Mouse (Mus musculus): ENCODE results near the gene Psmd11. TPM values are rescaled to one million over a fixed set of nuclear protein-coding genes. Genes with fewer than 3 reads are reported as not detected.

The Psmd11 gene
- polyA plus RNA-seq (2012; rRNA removed): 26.5 and 29.8 TPM in 2 replicates

GRCm38 (mm10) chr11:80428381-80429008, at the start of gene Psmd11:
TSS of gene Psmd11 (plus strand) at chr11:80428615.

GRCm38 (mm10) chr11:80383019-80383625, 45.3 kb upstream of the Psmd11 start, which contains the start of gene Zfp207:
TSS of gene Zfp207 (plus strand) at chr11:80383279.

GRCm38 (mm10) chr11:80476222-80477189, 48.1 kb downstream of the Psmd11 start, which contains the start of gene Cdk5r1:
TSS of gene Cdk5r1 (plus strand) at chr11:80477023.

Other genes with a start within 250 kb of the Psmd11 start
- gene Rnf135, start 244.8 kb upstream of the Psmd11 start, polyA plus RNA-seq (2012; rRNA removed): 6.6 and 7.1 TPM in 2 replicates
- gene Rhot1, start 219.6 kb upstream of the Psmd11 start, polyA plus RNA-seq (2012; rRNA removed): 4.0 and 5.0 TPM in 2 replicates
- gene Rhbdl3, start 127.7 kb upstream of the Psmd11 start, polyA plus RNA-seq (2012; rRNA removed): 5.1 and 5.9 TPM in 2 replicates
- gene 5730455P16Rik, start 50.6 kb upstream of the Psmd11 start, polyA plus RNA-seq (2012; rRNA removed): 2.2 and 3.4 TPM in 2 replicates
- 58.5 and 58.9 TPM in 2 replicates for gene Zfp207, start 45.3 kb upstream of the Psmd11 start, polyA plus RNA-seq (2012; rRNA removed)
- gene Cdk5r1, start 48.4 kb downstream of the Psmd11 start, polyA plus RNA-seq (2012; rRNA removed): 0.66 and 0.98 TPM in 2 replicates

All from colon, adult 2 months (tissue).